Mouse (Mus musculus): Measurements from ENCODE around the gene Kif17. TPM values are rescaled to one million over a fixed set of nuclear protein-coding genes. Genes with fewer than 3 reads are reported as not detected.

The Kif17 gene
- polyA plus RNA-seq, 1 experiment from 2014 or later = 0.44 TPM

GRCm38 (mm10) chr4:138278346-138278745 is 28.1 kb downstream of the Kif17 start:
- H3K4me3 ChIP-seq (ENCODE audit: low read depth, low read length) = no peak overlapping the region
- H3K36me3 ChIP-seq (ENCODE audit: control insufficient read depth, insufficient read depth, low read length) = no peaks in the 10 kb centered on the region
- no peak overlapping the region for H3K27ac ChIP-seq (ENCODE audit: low read depth, low read length)
- H3K9me3 ChIP-seq (replicated peaks; ENCODE audit: control insufficient read depth, low read length) = no peaks in the 10 kb centered on the region
- H3K4me2 ChIP-seq = no peak overlapping the region
- peaks cover 11% of the 10 kb centered on the region; the same call in 1 of the 2 replicates for H3K27me3 ChIP-seq (ENCODE audit: control insufficient read depth, insufficient read depth, low read length)
- no peak for ATAC-seq (replicated peaks; ENCODE audit: insufficient number of reproducible peaks, low FRiP score, low TSS enrichment)
- H3K9ac ChIP-seq (ENCODE audit: low read depth, low read length) = no peak overlapping the region
- WGBS (ENCODE audit: insufficient replicate concordance) = 61% methylated on average over 7 of the region's 7 CpGs
- no peaks in the 10 kb centered on the region for H3K4me1 ChIP-seq (ENCODE audit: control insufficient read depth, insufficient read depth, low read length)

GRCm38 (mm10) chr4:138282834-138283233 is 32.6 kb downstream of the Kif17 start:
- Histone ChIP-seq H3K36me3 (ENCODE audit: control insufficient read depth, insufficient read depth, low read length) (no peaks in the 10 kb centered on the region), H3K4me2 (no peak overlapping the region), H3K27me3 (ENCODE audit: control insufficient read depth, insufficient read depth, low read length) (0 out of 2 replicates have a peak, but pooled peaks cover 3% of the 10 kb centered on the region), H3K9ac (ENCODE audit: low read depth, low read length) (no peak overlapping the region), H3K4me1 (ENCODE audit: control insufficient read depth, insufficient read depth, low read length) (no peaks in the 10 kb centered on the region), H3K27ac (ENCODE audit: low read depth, low read length) (no peak overlapping the region), H3K4me3 (ENCODE audit: low read depth, low read length) (no peak overlapping the region), H3K9me3 (replicated peaks; ENCODE audit: control insufficient read depth, low read length) (no peaks in the 10 kb centered on the region)
- ATAC-seq (replicated peaks; ENCODE audit: insufficient number of reproducible peaks, low FRiP score, low TSS enrichment) = no peak
- WGBS (ENCODE audit: insufficient replicate concordance) = 22% methylated on average over 4 of the region's 4 CpGs

GRCm38 (mm10) chr4:138286411-138286810 is 36.2 kb downstream of the Kif17 start:
- WGBS (ENCODE audit: insufficient replicate concordance) = 81% methylated on average over 12 of the region's 12 CpGs
- no peak overlapping the region for H3K9ac ChIP-seq (ENCODE audit: low read depth, low read length)
- H3K4me2 ChIP-seq = no peak overlapping the region
- no peak overlapping the region for H3K4me3 ChIP-seq (ENCODE audit: low read depth, low read length)
- no peak for ATAC-seq (replicated peaks; ENCODE audit: insufficient number of reproducible peaks, low FRiP score, low TSS enrichment)
- H3K9me3 ChIP-seq (replicated peaks; ENCODE audit: control insufficient read depth, low read length) = no peaks in the 10 kb centered on the region
- no peaks in the 10 kb centered on the region for H3K36me3 ChIP-seq (ENCODE audit: control insufficient read depth, insufficient read depth, low read length)
- H3K4me1 ChIP-seq (ENCODE audit: control insufficient read depth, insufficient read depth, low read length) = no peaks in the 10 kb centered on the region
- no peak overlapping the region for H3K27ac ChIP-seq (ENCODE audit: low read depth, low read length)
- 0 out of 2 replicates have a peak, but pooled peaks cover 3% of the 10 kb centered on the region for H3K27me3 ChIP-seq (ENCODE audit: control insufficient read depth, insufficient read depth, low read length)

GRCm38 (mm10) chr4:138288691-138289090 is 38.5 kb downstream of the Kif17 start:
- WGBS (ENCODE audit: insufficient replicate concordance) = 73% methylated on average over 7 of the region's 7 CpGs
- H3K4me2 ChIP-seq = no peak overlapping the region
- 0 out of 2 replicates have a peak, but pooled peaks cover 3% of the 10 kb centered on the region for H3K27me3 ChIP-seq (ENCODE audit: control insufficient read depth, insufficient read depth, low read length)
- no peak overlapping the region for H3K27ac ChIP-seq (ENCODE audit: low read depth, low read length)
- H3K4me3 ChIP-seq (ENCODE audit: low read depth, low read length) = no peak overlapping the region
- no peak overlapping the region for H3K9ac ChIP-seq (ENCODE audit: low read depth, low read length)
- no peak for ATAC-seq (replicated peaks; ENCODE audit: insufficient number of reproducible peaks, low FRiP score, low TSS enrichment)
- no peaks in the 10 kb centered on the region for H3K36me3 ChIP-seq (ENCODE audit: control insufficient read depth, insufficient read depth, low read length)
- no peaks in the 10 kb centered on the region for H3K4me1 ChIP-seq (ENCODE audit: control insufficient read depth, insufficient read depth, low read length)
- H3K9me3 ChIP-seq (replicated peaks; ENCODE audit: control insufficient read depth, low read length) = no peaks in the 10 kb centered on the region

- no peak overlapping the region for H3K4me2 ChIP-seq
- no peak overlapping the region for H3K27ac ChIP-seq (ENCODE audit: low read depth, low read length)
- H3K9me3 ChIP-seq (replicated peaks; ENCODE audit: control insufficient read depth, low read length) = no peaks in the 10 kb centered on the region
- no peaks in the 10 kb centered on the region for H3K4me1 ChIP-seq (ENCODE audit: control insufficient read depth, insufficient read depth, low read length)
- H3K36me3 ChIP-seq (ENCODE audit: control insufficient read depth, insufficient read depth, low read length) = no peaks in the 10 kb centered on the region
- H3K9ac ChIP-seq (ENCODE audit: low read depth, low read length) = no peak overlapping the region
- H3K27me3 ChIP-seq (ENCODE audit: control insufficient read depth, insufficient read depth, low read length) = 0 out of 2 replicates have a peak, but pooled peaks cover 3% of the 10 kb centered on the region
- WGBS (ENCODE audit: insufficient replicate concordance) = 79% methylated on average over 13 of the region's 13 CpGs
- ATAC-seq (replicated peaks; ENCODE audit: insufficient number of reproducible peaks, low FRiP score, low TSS enrichment) = no peak
- no peak overlapping the region for H3K4me3 ChIP-seq (ENCODE audit: low read depth, low read length)
These were observed 41.8 kb downstream of the Kif17 start for GRCm38 (mm10) chr4:138292028-138292427.

GRCm38 (mm10) chr4:138293261-138293948 is 43.2 kb downstream of the Kif17 start:
- no peak overlapping the region for H3K27ac ChIP-seq (ENCODE audit: low read depth, low read length)
- no peak overlapping the region for H3K4me2 ChIP-seq
- no peak for ATAC-seq (replicated peaks; ENCODE audit: insufficient number of reproducible peaks, low FRiP score, low TSS enrichment)
- H3K9ac ChIP-seq (ENCODE audit: low read depth, low read length) = no peak overlapping the region
- 77% methylated on average over 18 of the region's 18 CpGs for WGBS (ENCODE audit: insufficient replicate concordance)
- H3K27me3 ChIP-seq (ENCODE audit: control insufficient read depth, insufficient read depth, low read length) = 0 out of 2 replicates have a peak, but pooled peaks cover 3% of the 10 kb centered on the region
- H3K4me3 ChIP-seq (ENCODE audit: low read depth, low read length) = no peak overlapping the region
- no peaks in the 10 kb centered on the region for H3K36me3 ChIP-seq (ENCODE audit: control insufficient read depth, insufficient read depth, low read length)
- no peaks in the 10 kb centered on the region for H3K9me3 ChIP-seq (replicated peaks; ENCODE audit: control insufficient read depth, low read length)
- no peaks in the 10 kb centered on the region for H3K4me1 ChIP-seq (ENCODE audit: control insufficient read depth, insufficient read depth, low read length)

- no peak for ATAC-seq (replicated peaks; ENCODE audit: insufficient number of reproducible peaks, low FRiP score, low TSS enrichment)
- no peaks in the 10 kb centered on the region for H3K9me3 ChIP-seq (replicated peaks; ENCODE audit: control insufficient read depth, low read length)
- H3K9ac ChIP-seq (ENCODE audit: low read depth, low read length) = no peak overlapping the region
- H3K4me1 ChIP-seq (ENCODE audit: control insufficient read depth, insufficient read depth, low read length) = no peaks in the 10 kb centered on the region
- no peak overlapping the region for H3K4me2 ChIP-seq
- no peaks in the 10 kb centered on the region for H3K36me3 ChIP-seq (ENCODE audit: control insufficient read depth, insufficient read depth, low read length)
- WGBS (ENCODE audit: insufficient replicate concordance) = 79% methylated on average over 10 of the region's 14 CpGs
- H3K27me3 ChIP-seq (ENCODE audit: control insufficient read depth, insufficient read depth, low read length) = 0 out of 2 replicates have a peak, but pooled peaks cover 2% of the 10 kb centered on the region
- H3K4me3 ChIP-seq (ENCODE audit: low read depth, low read length) = no peak overlapping the region
- H3K27ac ChIP-seq (ENCODE audit: low read depth, low read length) = no peak overlapping the region
These were observed 43.8 kb downstream of the Kif17 start for GRCm38 (mm10) chr4:138293949-138294550.

- WGBS (ENCODE audit: insufficient replicate concordance) = 76% methylated on average over 10 of the region's 10 CpGs
- no peak for ATAC-seq (replicated peaks; ENCODE audit: insufficient number of reproducible peaks, low FRiP score, low TSS enrichment)
These were observed 51.1 kb downstream of the Kif17 start for GRCm38 (mm10) chr4:138301271-138301780.

More at GRCm38 (mm10) chr4:138301271-138301780, 51.1 kb downstream of the Kif17 start:
- Histone ChIP-seq H3K9ac (ENCODE audit: low read depth, low read length) (no peak overlapping the region), H3K36me3 (ENCODE audit: control insufficient read depth, insufficient read depth, low read length) (no peaks in the 10 kb centered on the region), H3K27me3 (ENCODE audit: control insufficient read depth, insufficient read depth, low read length) (no peaks in the 10 kb centered on the region), H3K4me3 (ENCODE audit: low read depth, low read length) (no peak overlapping the region), H3K27ac (ENCODE audit: low read depth, low read length) (no peak overlapping the region), H3K9me3 (replicated peaks; ENCODE audit: control insufficient read depth, low read length) (no peaks in the 10 kb centered on the region), H3K4me2 (no peak overlapping the region), H3K4me1 (ENCODE audit: control insufficient read depth, insufficient read depth, low read length) (peaks cover 16% of the 10 kb centered on the region)
